Mouse (Mus musculus) stomach, embryonic 14.5 days (tissue): ENCODE data around the gene 9530003J23Rik. TPM values are rescaled to one million over a fixed set of nuclear protein-coding genes. Genes with fewer than 3 reads are reported as not detected.
"Not testable (repeated sequence)": the region's sequence is repeated elsewhere in the genome, so short reads cannot be mapped to it uniquely, and the experiment has no call there.

ENCODE experiments used
- ATAC-seq: fragments of 200-750 bp; cut with Nextera tagmentation; 2 replicates; pipeline ENCODE4 v1.8.0; 2017; ENCODE audit warnings: low read depth, moderate TSS enrichment; ENCODE audit not compliant: insufficient number of reproducible peaks, insufficient read depth, low FRiP score
- H3K27ac ChIP-seq: fragments of 300-500 bp; sonication (generic); 2 replicates; pipeline ENCODE4 v1.5.1; 2014; ENCODE audit warnings: mild to moderate bottlenecking, low read length, moderate library complexity, mixed read lengths
- H3K27me3 ChIP-seq: fragments of 300-500 bp; sonication (generic); 2 replicates; pipeline ENCODE4 v1.6.1; 2014; ENCODE audit warnings: low read length, control low read depth, mixed read lengths; ENCODE audit not compliant: control insufficient read depth, insufficient read depth
- H3K36me3 ChIP-seq: fragments of 300-500 bp; sonication (generic); 2 replicates; pipeline ENCODE4 v1.6.1; 2014; ENCODE audit warnings: mild to moderate bottlenecking, control low read depth, low read length, moderate library complexity, mixed read lengths; ENCODE audit not compliant: control insufficient read depth, insufficient read depth
- H3K4me1 ChIP-seq: fragments of 300-500 bp; sonication (generic); 2 replicates; pipeline ENCODE4 v1.6.1; 2014; ENCODE audit warnings: low read length, control low read depth, mixed read lengths; ENCODE audit not compliant: control insufficient read depth, insufficient read depth
- H3K4me2 ChIP-seq: fragments of 300-500 bp; sonication (generic); replicated peaks from 2 replicates; pipeline ENCODE4 v1.6.1; 2014; ENCODE audit warnings: low read depth, low read length, control low read depth
- H3K4me3 ChIP-seq: fragments of 300-500 bp; sonication (generic); 2 replicates; pipeline ENCODE4 v1.5.1; 2014; ENCODE audit warnings: low read depth, low read length, control low read depth
- H3K9ac ChIP-seq: fragments of 300-500 bp; sonication (generic); replicated peaks from 2 replicates; pipeline ENCODE4 v1.6.1; 2014; ENCODE audit warnings: low read depth, mild to moderate bottlenecking, control low read depth, low read length, moderate library complexity, mixed read lengths
- H3K9me3 ChIP-seq: fragments of 300-500 bp; sonication (generic); 2 replicates; pipeline ENCODE4 v1.6.1; 2016; ENCODE audit warnings: low read depth, low read length, control low read depth; ENCODE audit not compliant: control insufficient read depth
- WGBS: fragments of 180-500 bp; shearing (Covaris S2); extraction: QIAGEN DNeasy Blood & Tissue Kit; methylation state at CpG from one replicate; pipeline ENCODE4 v1.1.7; 2014; 5-methylcytosine and 5-hydroxymethylcytosine counted together
- polyA plus RNA-seq: library from polyadenylated mRNA; unstranded; fragments of >200 nt; fragmentation: Nextera tagmentation; extraction: Ambion mirVana; gene quantifications from 2 replicates; pipeline ENCODE4 v1.2.1, GENCODE M21; 2014

The 9530003J23Rik gene
- polyA plus RNA-seq, 1 experiment from 2014 or later, result not detected

GRCm38 (mm10) chr10:117208787-117209186, 29.7 kb downstream of the 9530003J23Rik start:
- not testable (repeated sequence) for H3K4me1 ChIP-seq, H3K9ac ChIP-seq, H3K4me3 ChIP-seq, H3K36me3 ChIP-seq, H3K27me3 ChIP-seq, ATAC-seq, H3K9me3 ChIP-seq, H3K4me2 ChIP-seq, H3K27ac ChIP-seq
- 98% methylated on average over 5 of the region's 6 CpGs for WGBS

- H3K27me3 ChIP-seq, result no peaks in the 10 kb centered on the region
- H3K27ac ChIP-seq, result no peak overlapping the region
- H3K4me3 ChIP-seq, result no peak overlapping the region
- WGBS, result 86% methylated on average over 15 of the region's 15 CpGs
- H3K4me1 ChIP-seq, result peaks cover 5% of the 10 kb centered on the region; the same call in 1 of the 2 replicates
- no peak overlapping the region for H3K9ac ChIP-seq
- H3K9me3 ChIP-seq, result no peaks in the 10 kb centered on the region
- H3K4me2 ChIP-seq, result no peak overlapping the region
- no peaks in the 10 kb centered on the region for H3K36me3 ChIP-seq
- no peak for ATAC-seq
Measured at GRCm38 (mm10) chr10:117208221-117208620, 30.3 kb downstream of the 9530003J23Rik start.

DNA sequence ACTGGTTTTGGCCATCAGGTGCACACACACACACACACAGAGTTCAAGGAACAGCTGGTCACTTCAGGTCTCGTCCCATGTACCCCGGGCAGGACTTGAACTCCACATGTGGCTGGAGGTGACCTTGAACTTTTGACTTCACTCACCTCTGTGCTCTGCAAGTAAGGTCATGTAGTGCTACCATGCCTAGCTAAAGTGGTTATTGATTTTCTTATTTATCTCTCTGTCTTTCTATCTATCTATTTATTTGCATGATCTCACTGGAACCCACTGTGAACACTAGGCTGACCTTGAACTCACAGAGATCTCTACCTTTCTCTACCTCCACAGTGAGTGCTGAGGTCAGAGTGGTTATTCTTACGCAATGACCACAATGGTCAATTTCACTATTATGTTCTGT, 32.4 kb downstream of the 9530003J23Rik start:
- no peak overlapping the region for H3K9ac ChIP-seq
- H3K4me2 ChIP-seq, result no peak overlapping the region
- no peaks in the 10 kb centered on the region for H3K27me3 ChIP-seq
- H3K4me3 ChIP-seq, result no peak overlapping the region
- H3K27ac ChIP-seq, result no peak overlapping the region
- ATAC-seq, result no peak
- 89% methylated on average over 3 of the region's 3 CpGs for WGBS
- H3K4me1 ChIP-seq, result peaks cover 10% of the 10 kb centered on the region; the same call in 1 of the 2 replicates
- H3K9me3 ChIP-seq, result no peaks in the 10 kb centered on the region
- no peaks in the 10 kb centered on the region for H3K36me3 ChIP-seq

DNA sequence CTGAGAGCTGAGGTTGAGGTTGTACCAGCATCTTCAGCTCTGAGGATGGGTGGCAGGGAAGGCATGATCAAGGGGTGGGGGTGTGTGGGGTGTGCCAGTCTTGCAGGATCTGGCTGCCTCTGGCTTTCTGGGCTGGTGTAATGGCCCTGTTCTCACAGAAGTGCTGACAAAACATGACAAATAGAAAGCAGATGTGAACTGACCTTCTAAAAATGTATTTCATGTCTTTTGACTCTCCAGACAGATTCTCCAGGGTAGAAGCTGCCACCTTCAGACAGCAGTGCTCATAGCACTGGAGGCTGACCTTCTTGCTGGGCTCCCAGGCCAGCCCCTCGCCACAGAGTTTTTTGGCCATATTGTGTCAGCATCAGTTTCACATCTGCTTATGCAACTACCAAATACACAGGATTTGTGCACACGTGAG, 34.9 kb downstream of the 9530003J23Rik start:
- H3K4me3 ChIP-seq, result no peak overlapping the region
- ATAC-seq, result peak; percentile 46
- no peak overlapping the region for H3K4me2 ChIP-seq
- peaks cover 10% of the 10 kb centered on the region; the same call in 1 of the 2 replicates for H3K4me1 ChIP-seq
- no peaks in the 10 kb centered on the region for H3K36me3 ChIP-seq
- H3K27ac ChIP-seq, result no peak overlapping the region
- H3K9me3 ChIP-seq, result no peaks in the 10 kb centered on the region
- no peak overlapping the region for H3K9ac ChIP-seq
- no peaks in the 10 kb centered on the region for H3K27me3 ChIP-seq
- 58% methylated on average over 2 of the region's 2 CpGs for WGBS

GRCm38 (mm10) chr10:117202981-117203557, 35.4 kb downstream of the 9530003J23Rik start:
- Histone ChIP-seq H3K27ac (no peak overlapping the region), H3K27me3 (no peaks in the 10 kb centered on the region)

GRCm38 (mm10) chr10:117199701-117200100, 38.8 kb downstream of the 9530003J23Rik start:
- no peak overlapping the region for H3K4me2 ChIP-seq
- 81% methylated on average over 3 of the region's 3 CpGs for WGBS
- no peak overlapping the region for H3K27ac ChIP-seq

More at GRCm38 (mm10) chr10:117202981-117203557, 35.4 kb downstream of the 9530003J23Rik start:
- 51% methylated on average over 17 of the region's 17 CpGs for WGBS
- H3K36me3 ChIP-seq, result no peaks in the 10 kb centered on the region
- no peak for ATAC-seq
- H3K4me1 ChIP-seq, result peaks cover 10% of the 10 kb centered on the region; the same call in 1 of the 2 replicates
- H3K9me3 ChIP-seq, result no peaks in the 10 kb centered on the region
- H3K4me3 ChIP-seq, result no peak overlapping the region
- no peak overlapping the region for H3K4me2 ChIP-seq
- H3K9ac ChIP-seq, result no peak overlapping the region

DNA sequence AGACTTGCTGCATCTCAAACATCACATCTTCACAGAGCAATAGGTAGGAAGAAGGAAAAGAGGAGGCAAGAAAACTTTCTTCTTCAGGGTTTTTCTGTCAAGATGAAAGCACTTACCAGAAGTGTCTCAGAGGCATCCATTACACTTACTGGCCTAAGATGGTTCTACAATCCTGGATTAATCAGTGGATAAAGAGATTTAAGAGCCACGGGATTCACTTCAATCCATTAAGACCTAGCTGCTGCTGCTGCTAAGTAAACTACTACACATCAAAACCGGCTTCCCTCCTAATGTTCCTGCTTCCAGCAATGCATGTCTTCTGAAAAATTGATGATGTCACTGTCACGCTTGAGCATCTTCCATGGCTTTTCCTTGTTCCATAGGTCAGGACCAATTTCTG, 41.8 kb downstream of the 9530003J23Rik start:
- Histone ChIP-seq H3K27ac (no peak overlapping the region), H3K36me3 (no peaks in the 10 kb centered on the region), H3K4me3 (no peak overlapping the region), H3K4me1 (no peaks in the 10 kb centered on the region), H3K9ac (no peak overlapping the region), H3K4me2 (no peak overlapping the region), H3K9me3 (no peaks in the 10 kb centered on the region), H3K27me3 (no peaks in the 10 kb centered on the region)
- WGBS, result 71% methylated on average over 3 of the region's 3 CpGs
- ATAC-seq, result no peak

More at GRCm38 (mm10) chr10:117199701-117200100, 38.8 kb downstream of the 9530003J23Rik start:
- H3K4me3 ChIP-seq, result no peak overlapping the region
- H3K27me3 ChIP-seq, result no peaks in the 10 kb centered on the region
- no peaks in the 10 kb centered on the region for H3K36me3 ChIP-seq
- H3K4me1 ChIP-seq, result peaks cover 10% of the 10 kb centered on the region; the same call in 1 of the 2 replicates
- no peak for ATAC-seq
- no peak overlapping the region for H3K9ac ChIP-seq
- no peaks in the 10 kb centered on the region for H3K9me3 ChIP-seq

GRCm38 (mm10) chr10:117195748-117196147, 42.8 kb downstream of the 9530003J23Rik start:
- Histone ChIP-seq H3K27me3 (no peaks in the 10 kb centered on the region), H3K36me3 (no peaks in the 10 kb centered on the region), H3K9ac (no peak overlapping the region), H3K4me3 (no peak overlapping the region), H3K4me2 (no peak overlapping the region), H3K4me1 (no peaks in the 10 kb centered on the region), H3K9me3 (no peaks in the 10 kb centered on the region), H3K27ac (no peak overlapping the region)
- no peak for ATAC-seq
- 92% methylated on average over 4 of the region's 4 CpGs for WGBS

GRCm38 (mm10) chr10:117195005-117195404, 43.5 kb downstream of the 9530003J23Rik start:
- H3K9ac ChIP-seq, result no peak overlapping the region
- H3K4me3 ChIP-seq, result no peak overlapping the region
- no peaks in the 10 kb centered on the region for H3K9me3 ChIP-seq
- no peak for ATAC-seq
- H3K36me3 ChIP-seq, result no peaks in the 10 kb centered on the region
- H3K4me1 ChIP-seq, result no peaks in the 10 kb centered on the region
- H3K27ac ChIP-seq, result no peak overlapping the region
- H3K4me2 ChIP-seq, result no peak overlapping the region
- H3K27me3 ChIP-seq, result no peaks in the 10 kb centered on the region
- WGBS, result 81% methylated on average over 12 of the region's 12 CpGs
